Mouse (Mus musculus) CD4-positive, CD25-positive, alpha-beta regulatory T cell, adult 2 months (primary cell): ENCODE data around the gene Itga2.
A peak's percentile ranks its signal among the peaks of the same experiment; 100 is the strongest.

Experiments
- DNase-seq: peaks from one replicate; pipeline ENCODE4 v3.0.0-alpha.2; 2012; ENCODE audit warnings: low read depth, low spot score

The Itga2 gene

DNA sequence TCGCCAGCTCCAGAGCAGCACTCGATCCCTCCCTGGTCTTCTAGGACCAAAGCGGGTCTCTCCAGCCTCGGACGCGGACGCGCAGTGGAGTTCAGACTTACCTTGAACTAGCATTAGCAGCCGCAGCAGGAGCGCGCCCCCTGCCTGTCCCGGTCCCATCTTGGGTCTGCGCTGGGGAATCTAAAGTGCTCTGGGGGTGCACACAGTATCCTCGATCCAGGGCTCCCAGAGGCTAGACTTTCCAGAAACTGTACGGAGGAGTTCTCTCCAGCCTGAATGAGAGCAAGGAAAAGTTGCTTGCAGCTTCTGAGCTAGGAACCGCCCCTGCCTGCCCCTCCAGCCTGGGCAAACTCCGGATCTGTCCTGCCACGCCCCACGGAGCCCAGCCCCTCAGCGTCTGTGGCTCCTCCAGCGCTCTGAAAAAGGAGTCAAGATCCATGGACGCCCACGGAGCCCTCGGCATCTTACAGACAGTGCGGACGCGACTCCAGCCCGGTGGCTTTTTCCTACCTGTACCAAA is at the start of gene Itga2:
Gene Itga2, minus strand, starts transcription at position 326 of the 520 bp plus-strand sequence.
- DNase-seq: peak; percentile 82

DNA sequence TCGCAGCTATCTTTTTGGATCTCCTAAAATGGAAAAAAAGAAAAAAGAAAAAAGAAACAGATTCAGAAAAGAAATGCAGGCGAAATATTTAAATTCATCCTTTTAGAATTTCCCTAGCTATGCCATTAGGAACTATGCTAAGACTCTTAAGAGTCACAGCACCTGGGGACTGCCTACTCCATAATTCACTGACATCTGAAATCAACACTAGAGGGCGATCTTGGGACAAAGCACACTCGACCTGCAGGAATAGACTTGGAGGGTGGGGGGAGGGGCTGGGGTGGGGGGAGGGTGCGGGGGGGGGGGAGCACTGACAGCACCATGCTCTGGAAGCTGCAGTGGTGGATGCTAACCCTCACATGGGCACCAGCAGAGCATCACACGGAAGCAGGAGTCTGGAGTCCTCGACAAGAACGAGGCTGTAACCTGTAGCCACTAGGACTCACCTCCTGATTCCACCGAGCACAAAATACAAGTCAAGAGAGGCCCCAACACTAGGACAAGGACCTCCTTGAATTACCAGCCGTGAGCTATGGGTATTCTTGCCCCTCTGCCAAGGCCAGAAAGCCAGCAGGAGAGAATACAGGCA is 49.0 kb upstream of the Itga2 start:
- DNase-seq: peak; percentile 52

DNA sequence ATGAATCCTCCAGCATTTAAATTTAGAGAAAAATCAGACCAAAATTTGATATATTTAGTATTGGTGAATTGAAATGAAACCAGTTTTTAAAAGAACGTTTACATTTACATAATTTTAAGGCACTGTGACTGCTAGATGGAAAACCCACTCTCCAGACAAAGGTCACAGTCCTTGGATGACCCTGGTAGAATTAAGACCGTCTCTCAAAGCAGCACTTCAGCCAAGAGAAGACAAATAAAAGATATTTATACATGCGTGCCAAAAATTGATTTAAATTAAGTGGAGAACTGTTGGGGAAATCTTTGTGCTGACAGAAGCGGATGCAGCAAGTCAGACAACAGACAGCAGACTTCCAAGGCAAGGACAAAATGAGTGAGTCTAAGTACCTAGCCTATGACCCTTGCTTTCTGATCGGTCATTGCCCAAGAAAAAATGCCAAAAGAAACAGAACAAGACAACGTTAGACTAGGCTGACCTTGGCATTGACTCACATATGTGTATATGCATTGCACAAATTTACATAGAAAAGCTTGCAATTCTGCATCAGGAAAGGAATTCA is 42.7 kb upstream of the Itga2 start:
- no peak for DNase-seq

DNA sequence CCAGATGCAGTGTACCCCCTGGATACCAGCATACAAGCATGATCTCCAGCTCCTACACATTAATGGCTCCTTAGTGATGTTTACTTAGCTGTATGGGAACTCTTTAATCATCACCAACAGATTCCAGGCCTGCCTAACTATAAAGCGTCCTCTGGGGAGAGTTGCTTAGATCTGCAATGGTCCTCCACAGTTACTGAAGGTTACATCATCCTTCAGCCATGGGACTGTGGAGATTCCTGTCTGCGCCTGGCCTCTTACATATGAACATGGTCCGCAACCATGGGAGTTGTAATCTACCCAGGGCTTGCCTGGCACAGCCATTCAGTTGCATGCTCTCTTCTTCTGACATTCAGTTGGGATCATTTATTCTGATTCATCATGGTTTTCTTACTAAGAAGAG is 40.0 kb upstream of the Itga2 start:
- DNase-seq: no peak

DNA sequence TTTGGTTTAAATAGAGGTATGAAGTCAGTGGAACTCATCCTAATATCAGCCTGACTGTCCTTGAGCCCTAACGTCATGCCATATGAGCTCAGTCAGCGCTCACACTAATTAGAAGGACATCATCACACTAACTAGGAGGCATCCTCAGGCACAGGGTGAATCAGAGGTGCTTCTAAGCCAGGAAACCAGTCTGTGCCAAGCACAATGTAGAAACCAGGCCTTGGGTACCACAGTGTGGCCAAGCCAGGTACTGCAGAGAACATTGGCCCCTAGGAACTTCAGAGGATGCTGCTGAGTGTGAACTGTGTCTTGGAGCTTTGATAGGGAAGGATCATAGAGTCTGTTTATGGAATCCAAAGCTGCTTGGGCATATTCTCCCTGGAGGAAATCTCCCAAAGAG is 32.3 kb upstream of the Itga2 start:
- peak; percentile 88 for DNase-seq

DNA sequence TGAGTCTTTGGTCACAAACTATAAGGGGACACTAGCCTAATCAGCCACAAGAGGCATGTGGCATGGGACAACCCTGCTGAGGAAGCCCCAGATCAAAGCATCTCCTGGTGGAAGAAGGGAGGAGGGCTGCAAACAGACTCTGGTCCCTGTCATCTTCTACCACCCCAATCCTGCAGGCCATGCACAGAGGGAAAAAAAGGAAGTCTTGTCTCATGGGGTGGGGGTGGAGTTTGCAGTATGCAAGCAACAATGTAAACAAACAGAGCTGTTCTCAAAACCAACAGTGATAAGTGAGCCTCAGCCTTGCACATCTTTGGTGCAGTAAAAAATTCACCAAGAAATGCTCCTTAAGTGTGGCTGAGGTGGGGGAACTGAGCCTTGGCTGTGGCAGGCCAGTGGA is 22.6 kb upstream of the Itga2 start:
- DNase-seq: no peak

DNA sequence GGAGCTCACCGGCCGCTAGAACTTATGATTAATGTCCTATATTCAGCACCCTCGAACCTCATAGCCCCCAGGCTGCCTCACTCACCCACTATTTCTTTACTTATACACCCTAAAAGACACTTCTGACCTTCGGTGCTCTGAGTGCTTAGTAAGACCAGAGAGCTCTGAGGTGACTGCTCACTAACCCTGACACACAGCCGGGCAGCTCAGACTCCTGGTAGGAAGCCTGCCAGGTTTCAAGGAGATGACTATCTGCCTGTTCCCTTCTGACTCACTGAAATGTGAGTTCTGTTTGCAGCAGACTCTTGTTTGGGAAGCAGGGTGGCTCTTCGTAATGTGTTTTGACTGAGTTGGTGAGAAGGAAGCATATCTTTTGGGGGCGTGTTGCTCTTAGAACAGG is 1.6 kb upstream of the Itga2 start:
- no peak for DNase-seq

DNA sequence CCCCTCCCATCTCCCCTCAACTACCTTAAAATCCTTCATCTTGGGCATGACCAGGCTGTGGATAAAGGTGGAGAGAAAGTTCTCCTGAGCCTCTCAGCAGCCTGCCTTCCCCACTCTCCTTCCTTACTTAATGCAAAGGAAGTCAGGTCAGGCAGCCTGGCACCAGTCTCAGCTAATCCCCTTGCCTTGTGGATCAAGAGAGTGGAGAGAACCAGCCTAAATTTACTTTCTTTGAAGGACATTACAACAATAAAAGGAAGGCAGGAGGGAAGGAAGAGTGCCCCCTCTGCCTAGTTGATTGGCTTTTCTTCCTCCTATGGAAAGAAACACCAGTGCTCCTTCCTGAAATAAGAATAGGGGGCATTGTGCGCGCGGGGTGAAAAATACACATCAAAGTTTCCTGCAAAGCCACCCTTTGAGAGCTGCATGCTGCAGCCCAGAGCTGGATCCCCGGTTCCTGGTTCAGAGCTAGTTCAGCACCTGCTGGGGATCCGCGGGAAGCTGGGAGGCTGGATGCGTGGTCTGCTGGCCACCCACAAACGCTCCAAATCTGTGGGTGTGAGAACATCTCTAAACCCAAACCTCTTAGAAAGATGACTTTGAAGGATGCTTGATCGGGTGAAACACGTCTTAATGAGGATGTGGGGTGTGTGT is 777 bp downstream of the Itga2 start:
- DNase-seq: no peak

DNA sequence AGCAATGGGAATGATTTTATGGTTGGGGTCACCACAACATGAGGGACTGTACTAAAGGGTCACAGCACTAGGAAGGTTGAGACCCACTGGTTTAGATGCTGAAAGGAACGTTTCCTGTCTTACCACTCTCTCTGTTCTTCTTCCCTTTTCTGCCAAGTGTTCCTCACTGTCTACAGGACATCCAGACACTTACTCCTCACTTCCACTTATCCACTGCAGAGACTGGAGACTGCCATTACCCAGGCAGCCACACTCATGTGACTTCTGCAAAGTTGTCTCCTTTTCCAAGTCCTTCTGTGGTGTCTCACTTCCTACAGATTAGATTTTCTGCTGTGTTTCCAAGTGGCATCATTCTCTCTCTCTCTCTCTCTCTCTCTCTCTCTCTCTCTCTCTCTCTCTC is 7.1 kb downstream of the Itga2 start:
- no peak for DNase-seq

DNA sequence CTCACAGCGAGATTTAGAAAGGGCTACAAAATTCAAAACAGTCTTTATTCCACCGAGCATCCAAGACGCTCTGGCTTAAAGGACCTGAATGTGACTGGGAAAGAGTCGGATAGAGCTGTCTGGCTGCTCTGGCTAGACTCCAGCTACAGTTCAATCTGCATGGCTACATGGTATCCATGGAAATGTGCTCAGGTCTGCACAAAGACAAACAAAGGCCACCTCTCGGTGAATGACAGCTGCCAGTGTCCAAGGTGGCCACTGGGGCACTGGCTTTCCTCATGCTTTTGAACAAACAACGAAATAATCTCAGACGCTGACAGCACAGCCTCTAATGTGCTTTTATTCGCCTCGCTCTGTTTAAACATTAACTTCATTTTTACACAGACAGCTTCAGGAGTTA is 8.6 kb downstream of the Itga2 start:
- no peak for DNase-seq

DNA sequence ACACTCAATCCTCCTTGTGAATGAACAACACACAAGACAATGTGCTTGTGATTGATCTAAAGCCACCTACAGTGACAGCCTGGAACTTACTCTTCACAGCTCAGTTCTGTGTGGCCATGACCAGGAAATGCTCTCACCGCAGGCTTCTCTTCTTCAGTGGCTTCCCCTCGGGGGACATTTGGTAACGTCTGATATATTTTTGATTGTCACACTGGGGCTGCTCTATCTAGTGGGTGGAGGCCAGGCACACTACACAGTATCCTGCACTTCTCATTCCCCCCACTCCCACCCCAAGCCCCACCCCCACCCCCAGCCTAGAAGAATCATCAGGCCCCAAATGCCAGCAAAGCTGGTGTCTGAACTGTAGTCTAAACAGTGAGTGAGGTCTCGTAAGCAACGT is 16.1 kb downstream of the Itga2 start:
- DNase-seq: peak; percentile 65

DNA sequence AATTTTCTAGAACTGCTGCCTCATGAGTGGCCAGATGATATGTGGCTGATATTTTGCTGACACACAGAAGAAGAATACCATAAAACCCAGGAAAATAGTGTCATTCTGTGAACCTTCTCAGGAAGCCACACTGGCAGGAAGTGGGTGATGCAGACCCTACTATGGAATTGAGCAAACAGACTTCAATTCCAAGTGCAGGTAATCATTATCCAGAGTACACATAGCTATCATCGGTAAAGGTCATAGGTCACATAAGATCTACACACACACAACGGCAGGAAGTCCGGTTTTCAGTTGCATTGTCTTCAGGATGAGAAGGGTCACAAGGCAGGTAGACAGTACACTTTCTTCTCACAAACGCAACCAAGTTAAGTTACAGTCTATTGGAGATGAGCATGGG is 16.9 kb downstream of the Itga2 start:
- no peak for DNase-seq

DNA sequence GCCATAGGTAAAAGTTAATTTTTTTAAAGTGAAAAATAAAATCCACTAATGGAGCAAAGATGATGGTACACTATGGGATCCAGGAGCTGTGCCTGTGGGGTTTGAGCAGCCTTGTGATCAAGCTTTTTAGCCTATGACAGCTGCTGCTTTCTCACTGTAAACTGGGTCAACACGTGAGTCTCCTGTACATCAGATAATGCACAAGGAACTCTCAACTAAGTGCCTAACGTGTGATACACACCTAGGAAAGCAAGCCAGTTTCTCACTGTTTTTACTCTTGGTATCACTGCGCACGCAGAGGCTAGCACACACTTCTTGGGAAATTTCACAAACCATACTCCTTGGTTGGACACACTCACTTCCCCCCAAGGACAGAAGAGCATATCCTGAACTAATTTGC is 17.3 kb downstream of the Itga2 start:
- no peak for DNase-seq

DNA sequence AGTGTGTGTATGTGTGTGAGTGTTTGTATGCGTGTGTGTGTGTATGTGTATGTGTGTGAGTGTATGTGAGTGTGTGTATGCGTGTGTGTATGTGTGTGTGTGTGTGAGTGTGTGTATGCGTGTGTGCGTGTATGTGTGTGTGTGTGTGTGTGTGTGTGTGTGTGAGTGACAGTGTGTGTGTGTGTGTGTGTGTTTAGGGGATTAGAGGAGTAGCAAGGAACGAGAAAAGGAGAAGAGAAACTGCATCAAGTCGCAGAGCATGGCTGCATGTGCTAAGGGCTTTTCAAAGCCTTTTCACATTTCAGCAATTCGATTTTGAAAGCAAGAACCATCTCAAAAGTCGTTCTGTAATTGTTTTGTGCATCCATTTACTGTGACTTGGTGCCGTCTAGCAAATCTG is 21.3 kb downstream of the Itga2 start:
- no peak for DNase-seq

DNA sequence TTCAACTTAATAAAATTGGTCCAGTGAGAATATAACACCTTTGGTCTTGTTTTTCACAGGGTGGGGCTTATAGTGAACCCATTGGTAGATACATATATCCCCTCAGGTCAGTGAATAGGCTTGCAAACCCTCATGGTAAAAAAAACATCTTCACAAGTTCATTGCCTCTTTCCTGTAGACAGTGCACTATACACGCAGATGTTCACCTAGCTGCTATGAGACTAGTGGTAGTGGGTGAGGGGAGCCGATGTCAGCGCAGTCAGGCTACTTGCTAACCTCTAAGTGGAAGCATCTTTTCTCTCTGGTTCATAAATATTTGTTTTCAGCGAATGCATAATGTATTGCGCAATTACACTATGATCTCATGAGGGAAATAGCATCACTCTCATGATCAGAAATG is 22.4 kb downstream of the Itga2 start:
- DNase-seq: no peak

DNA sequence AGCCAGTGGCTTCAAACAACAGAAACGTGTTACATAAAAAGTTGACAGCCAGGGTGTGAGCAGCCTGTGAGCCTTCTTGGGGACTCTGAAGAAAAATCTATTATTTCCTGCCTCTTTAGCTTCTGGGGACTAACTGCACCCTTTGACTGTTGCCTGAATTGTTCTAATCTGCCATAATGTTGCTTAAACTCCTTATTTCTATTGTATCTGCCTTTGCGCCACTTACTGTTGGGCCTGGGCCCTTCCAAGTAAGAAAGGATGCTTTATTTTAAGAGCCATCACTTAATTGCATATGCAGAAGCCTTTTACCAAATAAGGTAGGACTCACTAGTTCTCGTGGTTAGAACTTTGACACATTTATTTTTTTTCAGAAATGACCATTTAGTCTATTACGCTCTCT is 24.0 kb downstream of the Itga2 start:
- DNase-seq: no peak

DNA sequence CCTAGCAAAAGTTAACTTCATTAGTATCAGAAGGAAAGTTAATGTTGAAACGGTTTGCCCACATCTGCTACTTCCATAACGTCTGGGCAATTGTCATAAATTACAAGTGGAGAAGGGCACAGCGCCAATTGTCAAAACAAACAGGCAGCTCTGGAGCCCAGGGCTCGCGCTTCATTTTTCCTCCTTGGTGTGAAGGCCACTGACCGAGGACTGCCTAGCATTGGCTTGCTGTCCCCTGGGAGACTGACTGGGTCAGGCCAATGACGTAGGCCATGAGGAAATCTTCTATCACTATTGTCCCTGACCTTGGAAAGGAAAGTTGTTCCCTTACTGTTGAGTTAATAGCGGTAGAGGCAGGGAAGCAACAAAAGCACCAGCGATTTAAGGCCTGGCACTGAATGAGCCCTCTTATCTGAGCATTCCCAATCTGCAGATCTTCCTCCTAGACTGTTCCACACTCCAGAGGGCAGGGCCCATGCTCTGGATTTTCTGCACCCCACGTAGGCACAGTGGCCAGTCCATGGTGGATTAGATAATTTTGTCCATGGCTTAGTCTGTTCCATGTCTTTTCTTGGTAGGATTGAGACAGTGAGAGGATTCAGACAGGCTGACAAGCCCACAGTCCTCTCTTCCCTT is 35.0 kb downstream of the Itga2 start:
- no peak for DNase-seq

DNA sequence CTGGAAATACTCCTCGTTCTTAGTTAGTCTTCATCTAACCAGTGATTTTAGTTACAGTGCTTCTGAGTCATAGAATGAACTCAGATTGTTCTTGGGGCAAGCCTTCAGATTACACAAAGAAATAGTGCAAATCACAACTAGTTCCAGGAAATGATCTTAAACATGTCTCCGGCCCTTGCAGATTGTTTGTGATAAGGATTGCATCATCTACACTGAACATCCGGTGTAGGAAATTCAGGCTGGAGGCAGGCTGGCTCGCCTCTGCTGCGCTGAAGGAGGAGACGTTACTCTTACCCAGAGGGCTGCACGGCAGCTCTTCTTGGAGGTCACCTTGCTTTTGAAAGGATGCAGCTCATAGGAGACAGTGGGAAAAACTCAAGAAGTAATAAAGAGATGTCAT is 36.0 kb downstream of the Itga2 start:
- DNase-seq: peak; percentile 70

DNA sequence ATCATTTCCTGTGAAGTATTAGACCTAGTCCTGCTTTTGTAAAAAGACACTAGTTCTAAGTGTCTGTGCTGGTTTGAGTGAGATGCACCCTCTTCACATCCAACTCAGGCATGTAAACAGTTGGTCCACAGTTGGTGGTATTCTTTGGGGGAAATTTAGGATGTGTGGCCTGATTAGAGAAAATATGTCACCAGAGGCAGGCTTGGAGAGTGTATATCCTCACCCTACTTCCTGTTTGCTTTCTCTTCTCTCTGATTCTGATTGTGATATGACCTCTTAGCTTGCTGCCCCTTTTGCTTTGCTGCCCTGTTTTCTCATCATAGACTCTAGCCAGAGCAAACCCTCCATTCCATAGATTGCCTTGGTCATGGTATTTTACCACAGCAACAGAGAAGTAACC is 37.2 kb downstream of the Itga2 start:
- DNase-seq: peak; percentile 11

DNA sequence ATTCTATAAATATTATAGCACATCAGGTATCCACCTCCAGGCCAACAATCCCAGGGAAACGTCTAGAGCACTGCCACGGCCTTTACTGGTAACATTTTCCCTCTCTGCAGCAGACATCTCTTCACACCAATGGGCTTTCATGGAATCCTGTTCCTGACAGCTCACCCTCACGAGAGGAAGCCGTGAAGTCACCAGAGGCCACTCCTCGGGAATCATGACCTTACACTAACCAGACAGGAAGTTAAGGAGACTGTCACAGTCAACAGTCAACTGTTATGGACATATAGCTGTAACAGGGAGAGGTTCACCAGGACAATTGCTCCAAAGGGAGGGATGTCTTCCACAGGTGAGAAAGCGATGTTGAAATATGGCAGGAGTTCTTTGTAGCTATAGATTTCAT is 40.2 kb downstream of the Itga2 start:
- no peak for DNase-seq

DNA sequence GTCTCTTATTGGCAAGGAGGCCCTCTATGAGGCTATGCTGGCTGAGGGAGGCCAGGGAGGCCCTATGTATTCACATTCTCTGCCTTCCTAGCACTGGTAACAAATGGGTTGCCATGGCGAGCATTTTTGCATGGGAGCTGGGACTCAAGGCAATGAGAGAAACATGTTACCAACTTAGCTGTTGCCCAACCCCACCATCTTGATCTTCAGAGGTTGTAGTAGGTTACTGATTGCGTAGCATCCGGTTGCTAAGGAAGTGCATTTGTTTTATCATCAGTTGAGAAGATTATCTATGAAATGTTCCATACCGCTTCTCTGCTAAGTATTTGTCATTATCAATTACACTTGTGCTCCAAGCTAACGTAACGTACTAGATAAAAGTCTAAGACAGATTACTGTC is 44.2 kb downstream of the Itga2 start:
- peak; percentile 13 for DNase-seq

DNA sequence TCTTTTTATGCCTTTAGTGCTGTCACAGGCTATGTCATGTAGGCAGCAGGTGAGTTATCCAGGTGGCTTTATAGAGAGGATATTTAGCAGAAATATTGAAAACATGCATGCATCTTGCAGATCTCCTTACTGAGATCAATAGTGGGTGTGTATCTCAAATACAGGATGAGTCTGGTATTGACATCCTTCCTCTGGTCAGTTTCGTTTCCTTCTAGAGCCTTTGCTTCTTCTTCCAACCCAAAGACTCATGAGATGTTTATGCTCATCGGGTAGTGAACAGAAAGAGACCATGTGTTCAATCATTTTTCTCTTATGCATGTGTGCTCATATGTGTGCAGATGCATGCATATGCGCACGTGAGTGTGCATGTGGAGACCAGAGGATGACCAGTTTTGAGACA is 44.6 kb downstream of the Itga2 start:
- peak; percentile 5 for DNase-seq

DNA sequence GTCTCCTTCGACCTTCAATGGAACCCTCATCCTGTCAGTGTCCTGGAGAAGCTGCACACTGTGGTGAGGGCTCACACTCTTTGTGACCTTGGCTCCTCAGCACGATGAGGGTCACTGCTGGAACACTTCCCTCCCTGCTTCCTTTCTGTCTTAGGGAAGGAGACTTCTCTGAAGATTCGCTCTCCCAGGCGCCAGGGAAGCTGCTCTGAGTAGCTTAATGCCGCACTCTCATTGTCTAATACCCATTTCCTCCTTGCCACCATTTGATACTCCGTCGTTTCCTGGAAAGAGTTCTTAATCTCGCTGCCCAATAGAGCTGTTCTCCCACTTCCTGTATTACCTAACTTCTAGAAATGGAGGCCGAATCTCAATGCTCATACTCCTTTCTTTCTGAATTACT is 46.7 kb downstream of the Itga2 start:
- DNase-seq: peak; percentile 10
